Mouse (Mus musculus): ENCODE results near the gene 4930519G04Rik.
"Not testable (repeated sequence)": the region's sequence is repeated elsewhere in the genome, so short reads cannot be mapped to it uniquely, and the experiment has no call there.

4930519G04Rik gene

GRCm38 (mm10) chr5:114853364-114853763, at the start of gene 4930519G04Rik:
4930519G04Rik (plus strand) TSS chr5:114853664.
- in situ Hi-C loops (cut with MboI; ENCODE audit: low sequenced_read_pairs): not testable (repeated sequence)

GRCm38 (mm10) chr5:114804335-114804734, 49.1 kb upstream of the 4930519G04Rik start:
- in situ Hi-C loops (cut with MboI; ENCODE audit: low sequenced_read_pairs): no loop called here

- in situ Hi-C loops (cut with MboI; ENCODE audit: low sequenced_read_pairs): no loop called here
Measured at GRCm38 (mm10) chr5:114804958-114805357, 48.5 kb upstream of the 4930519G04Rik start.

GRCm38 (mm10) chr5:114805436-114806350, 47.8 kb upstream of the 4930519G04Rik start:
- in situ Hi-C loops (cut with MboI; ENCODE audit: low sequenced_read_pairs): no loop called here

GRCm38 (mm10) chr5:114806636-114807035, 46.8 kb upstream of the 4930519G04Rik start:
- in situ Hi-C loops (cut with MboI; ENCODE audit: low sequenced_read_pairs): no loop called here

- in situ Hi-C loops (cut with MboI; ENCODE audit: low sequenced_read_pairs): no loop called here
Measured at GRCm38 (mm10) chr5:114807063-114807462, 46.4 kb upstream of the 4930519G04Rik start.

GRCm38 (mm10) chr5:114807468-114807867, 46.0 kb upstream of the 4930519G04Rik start:
- in situ Hi-C loops (cut with MboI; ENCODE audit: low sequenced_read_pairs): no loop called here

GRCm38 (mm10) chr5:114807893-114808292, 45.6 kb upstream of the 4930519G04Rik start:
- in situ Hi-C loops (cut with MboI; ENCODE audit: low sequenced_read_pairs): no loop called here

- in situ Hi-C loops (cut with MboI; ENCODE audit: low sequenced_read_pairs): no loop called here
Measured at GRCm38 (mm10) chr5:114808385-114808784, 45.1 kb upstream of the 4930519G04Rik start.

GRCm38 (mm10) chr5:114809181-114809756, 44.2 kb upstream of the 4930519G04Rik start:
- in situ Hi-C loops (cut with MboI; ENCODE audit: low sequenced_read_pairs): no loop called here

GRCm38 (mm10) chr5:114809826-114810225, 43.6 kb upstream of the 4930519G04Rik start:
- in situ Hi-C loops (cut with MboI; ENCODE audit: low sequenced_read_pairs): no loop called here

- in situ Hi-C loops (cut with MboI; ENCODE audit: low sequenced_read_pairs): no loop called here
Measured at GRCm38 (mm10) chr5:114813525-114814181, 39.8 kb upstream of the 4930519G04Rik start.

GRCm38 (mm10) chr5:114816599-114816998, 36.9 kb upstream of the 4930519G04Rik start:
- in situ Hi-C loops (cut with MboI; ENCODE audit: low sequenced_read_pairs): no loop called here

GRCm38 (mm10) chr5:114818124-114818523, 35.3 kb upstream of the 4930519G04Rik start:
- in situ Hi-C loops (cut with MboI; ENCODE audit: low sequenced_read_pairs): no loop called here

- in situ Hi-C loops (cut with MboI; ENCODE audit: low sequenced_read_pairs): no loop called here
Measured at GRCm38 (mm10) chr5:114822796-114823688, 30.4 kb upstream of the 4930519G04Rik start, which contains the start of gene 1500011B03Rik. 1500011B03Rik (minus strand) TSS chr5:114823468.

- in situ Hi-C loops (cut with MboI; ENCODE audit: low sequenced_read_pairs): no loop called here
Measured at GRCm38 (mm10) chr5:114824197-114824596, 29.3 kb upstream of the 4930519G04Rik start.

GRCm38 (mm10) chr5:114825978-114826691, 27.3 kb upstream of the 4930519G04Rik start:
- in situ Hi-C loops (cut with MboI; ENCODE audit: low sequenced_read_pairs): no loop called here

- in situ Hi-C loops (cut with MboI; ENCODE audit: low sequenced_read_pairs): no loop called here
Measured at GRCm38 (mm10) chr5:114827427-114827826, 26.0 kb upstream of the 4930519G04Rik start.

GRCm38 (mm10) chr5:114829740-114830139, 23.7 kb upstream of the 4930519G04Rik start:
- in situ Hi-C loops (cut with MboI; ENCODE audit: low sequenced_read_pairs): no loop called here

- in situ Hi-C loops (cut with MboI; ENCODE audit: low sequenced_read_pairs): no loop called here
Measured at GRCm38 (mm10) chr5:114836886-114837285, 16.6 kb upstream of the 4930519G04Rik start.

Data from CH12F3 (cell line).